ENCODE assay signal across 19 mouse cellular contexts in genomic region chr1:151297596-151297995, GRCm38 (mm10).
"Had no signal": no experiment of that assay in that cellular context is flagged by ENCODE, and none has a peak within 500 bp of the region (broad histone marks: within the 10 kb centered on the region; RNA-seq: fewer than 3 reads in every experiment).

No protein-coding gene starts in this region.

- DNase-seq: lung, adult 18-20 months; lung, embryonic 14.5 days; lung, postnatal 10 days; lung, postnatal 36 days; retina, postnatal 1 day; right cerebral cortex, adult 18-20 months; right cerebral cortex, postnatal 25 days; right cerebral cortex, postnatal 4 days; thymus, adult 2 months; thymus, postnatal 25 days; thymus, postnatal 4 days had no signal

- H3K27me3 ChIP-seq: megakaryocyte, embryonic 14.5 days; midbrain, embryonic 13.5 days; midbrain, embryonic 15.5 days; neural tube, embryonic 12.5 days; stomach, embryonic 15.5 days had no signal

- H3K27ac ChIP-seq: macrophage; midbrain, embryonic 13.5 days; midbrain, embryonic 15.5 days; neural tube, embryonic 12.5 days; stomach, embryonic 15.5 days; stomach, postnatal 0 days had no signal

- H3K4me2 ChIP-seq: lung, embryonic 14.5 days; midbrain, embryonic 11.5 days; midbrain, embryonic 13.5 days; midbrain, embryonic 15.5 days; neural tube, embryonic 12.5 days; stomach, embryonic 15.5 days had no signal

- H3K9ac ChIP-seq: lung, embryonic 14.5 days; midbrain, embryonic 13.5 days; midbrain, embryonic 15.5 days; neural tube, embryonic 12.5 days; stomach, embryonic 15.5 days had no signal

- H3K4me1 ChIP-seq: neural tube, embryonic 12.5 days; stomach, embryonic 15.5 days had no signal

- H3K4me3 ChIP-seq: megakaryocyte, embryonic 14.5 days; midbrain, embryonic 13.5 days; midbrain, embryonic 15.5 days; neural tube, embryonic 12.5 days; stomach, embryonic 15.5 days had no signal

- H3K9me3 ChIP-seq: megakaryocyte, embryonic 14.5 days; midbrain, embryonic 13.5 days; midbrain, embryonic 15.5 days; neural tube, embryonic 12.5 days; stomach, embryonic 15.5 days had no signal

- ATAC-seq: midbrain, embryonic 13.5 days; midbrain, embryonic 15.5 days had no signal

- H3K36me3 ChIP-seq: midbrain, embryonic 13.5 days; midbrain, embryonic 15.5 days; neural tube, embryonic 12.5 days; stomach, embryonic 15.5 days had no signal
